In the genomic region with DNA sequence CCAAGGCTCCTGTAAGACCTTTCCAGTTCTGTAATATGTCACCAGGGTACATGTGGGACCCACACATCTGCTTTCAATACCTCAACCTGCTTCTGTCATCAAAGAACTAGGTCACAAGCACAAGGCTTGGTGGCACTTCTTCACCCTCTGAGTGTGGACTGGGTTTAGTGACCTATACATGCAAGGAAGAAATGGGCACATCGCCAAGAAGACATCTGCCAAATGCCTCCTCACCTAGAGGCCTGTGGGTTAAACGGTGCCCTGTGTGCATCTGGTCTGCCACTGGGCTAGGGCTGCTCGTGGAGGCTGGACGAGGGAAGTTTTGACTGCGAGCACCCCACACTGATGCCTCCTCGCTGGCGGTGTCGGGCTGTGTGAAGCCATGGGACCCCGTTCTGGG, we compare ENCODE assay signal across 28 mouse cellular contexts.
DNase-seq lines count a peak whose midpoint lies in the region; ATAC-seq and TF ChIP-seq lines count a peak whose summit lies in the region.
"Had no signal": no experiment of that assay in that cellular context is flagged by ENCODE, and none has a peak within 500 bp of the region (broad histone marks: within the 10 kb centered on the region; RNA-seq: fewer than 3 reads in every experiment).

No protein-coding gene starts in this region.

- H3K4me3 ChIP-seq in heart, embryonic 10.5 days: no peak overlapping the region
- no peak overlapping the region for H3K4me3 ChIP-seq in heart, embryonic 14.5 days (ENCODE audit: control insufficient read depth in 1 of 2, insufficient read depth in 1 of 2, low read depth in 1 of 2, low read length in 2 of 2)
- no peak overlapping the region for H3K4me3 ChIP-seq in kidney, embryonic 16.5 days (ENCODE audit: low read length)
- H3K4me3 ChIP-seq in E14TG2a.4 (replicated peaks; ENCODE audit: low read length): peak overlapping the region; percentile 32; the same call in 1 of the 2 replicates
- H3K4me3 ChIP-seq in liver, embryonic 12.5 days: no peak overlapping the region
- H3K4me3 ChIP-seq: embryonic facial prominence, embryonic 10.5 days; embryonic facial prominence, embryonic 13.5 days; erythroblast, embryonic 14.5 days; forebrain, embryonic 12.5 days; forebrain, embryonic 15.5 days; heart, adult 2 months had no signal

- H3K4me1 ChIP-seq in heart, embryonic 10.5 days: peaks cover 35% of the 10 kb centered on the region
- peaks cover 12 to 16% of the 10 kb centered on the region in 2 experiments for H3K4me1 ChIP-seq in heart, embryonic 14.5 days (ENCODE audit: control insufficient read depth in 2 of 2, insufficient read depth in 2 of 2, low read length in 2 of 2)
- H3K4me1 ChIP-seq in kidney, embryonic 16.5 days (ENCODE audit: insufficient read depth, low read length): no peaks in the 10 kb centered on the region
- H3K4me1 ChIP-seq in E14TG2a.4 (replicated peaks; ENCODE audit: low read depth, low read length): peaks cover 24% of the 10 kb centered on the region
- H3K4me1 ChIP-seq in liver, embryonic 12.5 days: no peaks in the 10 kb centered on the region
- H3K4me1 ChIP-seq: forebrain, embryonic 12.5 days had no signal

- H3K9me3 ChIP-seq in heart, embryonic 10.5 days: no peaks in the 10 kb centered on the region
- H3K9me3 ChIP-seq in heart, embryonic 14.5 days (ENCODE audit: control insufficient read depth, low read length): no peaks in the 10 kb centered on the region
- H3K9me3 ChIP-seq in kidney, embryonic 16.5 days (ENCODE audit: low read length): no peaks in the 10 kb centered on the region
- no peaks in the 10 kb centered on the region for H3K9me3 ChIP-seq in E14TG2a.4 (ENCODE audit: low read length)
- no peaks in the 10 kb centered on the region for H3K9me3 ChIP-seq in liver, embryonic 12.5 days (replicated peaks)
- H3K9me3 ChIP-seq: embryonic facial prominence, embryonic 10.5 days; embryonic facial prominence, embryonic 13.5 days; forebrain, embryonic 12.5 days; forebrain, embryonic 15.5 days; G1E had no signal

- no peak for TF ChIP-seq CTCF in E14TG2a.4 (conservative IDR thresholded peaks at IDR 0.05; ENCODE audit: low read length)

- H3K36me3 ChIP-seq in heart, embryonic 10.5 days: no peaks in the 10 kb centered on the region
- no peaks in the 10 kb centered on the region for H3K36me3 ChIP-seq in heart, embryonic 14.5 days (ENCODE audit: control insufficient read depth, insufficient read depth, low read length)
- H3K36me3 ChIP-seq in kidney, embryonic 16.5 days (ENCODE audit: insufficient read depth, low read length): no peaks in the 10 kb centered on the region
- no peaks in the 10 kb centered on the region for H3K36me3 ChIP-seq in E14TG2a.4 (ENCODE audit: insufficient read depth, low read length)
- H3K36me3 ChIP-seq in liver, embryonic 12.5 days: no peaks in the 10 kb centered on the region
- H3K36me3 ChIP-seq: embryonic facial prominence, embryonic 10.5 days; embryonic facial prominence, embryonic 13.5 days; forebrain, embryonic 12.5 days; forebrain, embryonic 15.5 days; G1E had no signal

- H3K4me2 ChIP-seq in heart, embryonic 14.5 days (ENCODE audit: low read length): no peak overlapping the region
- H3K4me2 ChIP-seq in kidney, embryonic 16.5 days (replicated peaks; ENCODE audit: low read depth, low read length): no peak overlapping the region
- H3K4me2 ChIP-seq in liver, embryonic 12.5 days: no peak overlapping the region
- H3K4me2 ChIP-seq: embryonic facial prominence, embryonic 13.5 days; forebrain, embryonic 12.5 days; forebrain, embryonic 15.5 days had no signal

- 0 out of 2 replicates have a peak overlapping the region, but pooled peaks have one; percentile 4 for H3K9ac ChIP-seq in heart, embryonic 14.5 days (ENCODE audit: low read length)
- no peak overlapping the region for H3K9ac ChIP-seq in kidney, embryonic 16.5 days (replicated peaks; ENCODE audit: low read length)
- H3K9ac ChIP-seq in liver, embryonic 12.5 days: no peak overlapping the region
- H3K9ac ChIP-seq: embryonic facial prominence, embryonic 13.5 days; forebrain, embryonic 12.5 days; forebrain, embryonic 15.5 days had no signal

- 0 out of 2 replicates have a peak overlapping the region, but pooled peaks have one; percentile 19 for H3K27ac ChIP-seq in heart, embryonic 10.5 days
- H3K27ac ChIP-seq in heart, embryonic 14.5 days (replicated peaks in 1 of 2; ENCODE audit: control insufficient read depth in 1 of 2, insufficient read depth in 1 of 2, low read depth in 2 of 2, low read length in 2 of 2): 0 out of 4 replicates have a peak overlapping the region, but pooled peaks of 1 of the 2 experiments have one; percentile 24
- no peak overlapping the region for H3K27ac ChIP-seq in kidney, embryonic 16.5 days (ENCODE audit: low read length)
- H3K27ac ChIP-seq in liver, embryonic 12.5 days: no peak overlapping the region
- H3K27ac ChIP-seq: embryonic facial prominence, embryonic 10.5 days; embryonic facial prominence, embryonic 13.5 days; forebrain, embryonic 12.5 days; forebrain, embryonic 15.5 days; heart, adult 2 months had no signal

- no peak for ATAC-seq in heart, embryonic 14.5 days (ENCODE audit: insufficient number of reproducible peaks, insufficient read depth, low FRiP score, low read depth)
- ATAC-seq in kidney, embryonic 16.5 days (ENCODE audit: low FRiP score, low TSS enrichment): no peak
- ATAC-seq in liver, embryonic 12.5 days: no peak
- ATAC-seq: forebrain, embryonic 15.5 days; hindbrain, embryonic 16.5 days; inflammation-experienced regulatory T-cells, adult 6 months; intestine, embryonic 16.5 days had no signal

- 84% methylated on average over 9 of the region's 9 CpGs for WGBS in heart, embryonic 10.5 days
- WGBS in heart, embryonic 14.5 days: 83% methylated on average over 9 of the region's 9 CpGs
- 89% methylated on average over 9 of the region's 9 CpGs for WGBS in kidney, embryonic 16.5 days
- WGBS in liver, embryonic 12.5 days (ENCODE audit: insufficient replicate concordance): 71% methylated on average over 9 of the region's 9 CpGs

- 0 out of 2 replicates have a peak, but pooled peaks cover 8% of the 10 kb centered on the region for H3K27me3 ChIP-seq in heart, embryonic 10.5 days (ENCODE audit: insufficient read depth, poor library complexity, severe bottlenecking)
- no peaks in the 10 kb centered on the region for H3K27me3 ChIP-seq in heart, embryonic 14.5 days (ENCODE audit: control insufficient read depth, insufficient read depth, low read length)
- no peaks in the 10 kb centered on the region for H3K27me3 ChIP-seq in kidney, embryonic 16.5 days (ENCODE audit: insufficient read depth, low read length)
- H3K27me3 ChIP-seq in E14TG2a.4 (ENCODE audit: insufficient read depth, low read length): peaks cover 27% of the 10 kb centered on the region
- H3K27me3 ChIP-seq in liver, embryonic 12.5 days (replicated peaks): 0 out of 2 replicates have a peak, but pooled peaks cover 6% of the 10 kb centered on the region
- H3K27me3 ChIP-seq: embryonic facial prominence, embryonic 13.5 days; forebrain, embryonic 12.5 days; forebrain, embryonic 15.5 days had no signal

- intact Hi-C loops in heart, postnatal 14 days (cut with DNase I): no loop called here

- DNase-seq in heart, embryonic 10.5 days (ENCODE audit: low spot score): no peak
- no peak for DNase-seq in heart, postnatal 14 days
- DNase-seq in heart, adult 8-10 months (ENCODE audit: low spot score): no peak
- DNase-seq in kidney, postnatal 10 days: peak; percentile 27
- DNase-seq: adrenal gland, adult 8-10 months; adrenal gland, postnatal 25 days; cerebellum, adult 11-12 months; cerebellum, adult 8-10 months; cerebellum, postnatal 36 days; embryo, embryonic 11 days; gastrocnemius, postnatal 10 days; gastrocnemius, postnatal 36 days; heart, adult 2 months; heart, postnatal 36 days; kidney, adult 18-20 months had no signal
